Mouse (Mus musculus): ENCODE measurements around the gene Gm16513. TPM values are rescaled to one million over a fixed set of nuclear protein-coding genes. Genes with fewer than 3 reads are reported as not detected.
"Not testable (repeated sequence)": the region's sequence is repeated elsewhere in the genome, so short reads cannot be mapped to it uniquely, and the experiment has no call there.

Gene Gm16513
- polyA plus RNA-seq (2016; fragmentation: Nextera tagmentation; extraction: Ambion mirVana), result not detected in 2 replicates

DNA sequence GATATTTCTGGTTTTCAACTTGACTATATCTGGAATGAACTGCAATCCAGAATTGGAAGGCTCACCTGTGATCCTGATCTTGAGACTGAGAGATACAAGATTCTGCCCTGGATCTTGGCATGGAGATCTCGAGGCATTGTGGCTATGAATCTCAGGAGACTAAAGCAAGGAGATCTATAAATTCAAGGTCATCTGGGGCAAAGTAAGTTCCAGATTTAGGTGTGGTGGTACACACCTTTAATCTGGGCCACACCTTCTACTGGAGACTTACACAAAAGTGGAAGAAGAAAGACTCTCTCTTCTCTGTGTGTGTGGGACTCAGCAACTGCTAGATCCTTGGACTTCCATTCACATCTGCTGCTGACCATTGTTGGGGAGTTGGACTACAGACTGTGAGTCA lies at the start of gene Gm16513:
TSS of gene Gm16513 (plus strand) at position 301 of the 400 bp plus-strand sequence.
- not testable (repeated sequence) for H3K4me1 ChIP-seq; H3K4me3 ChIP-seq; H3K36me3 ChIP-seq; H3K4me2 ChIP-seq (replicated peaks); ATAC-seq (ENCODE audit: insufficient number of reproducible peaks, insufficient read depth, low FRiP score, low TSS enrichment); H3K27me3 ChIP-seq; H3K9ac ChIP-seq; H3K27ac ChIP-seq; H3K9me3 ChIP-seq
- no CpG with 5 or more reads among the region's 1 CpGs for WGBS

Other genes starting within 250 kb of the Gm16513 start
- not detected in 2 replicates for gene Gm6367, start 194.0 kb upstream of the Gm16513 start, polyA plus RNA-seq (2016; fragmentation: Nextera tagmentation; extraction: Ambion mirVana)
- not detected in 2 replicates for gene Gm7942, start 75.7 kb upstream of the Gm16513 start, polyA plus RNA-seq (2016; fragmentation: Nextera tagmentation; extraction: Ambion mirVana)
- gene Gm10424, start 90.1 kb downstream of the Gm16513 start, polyA plus RNA-seq (2016; fragmentation: Nextera tagmentation; extraction: Ambion mirVana), result not detected in 2 replicates
- not detected in 2 replicates for gene Gm3259, start 123.3 kb downstream of the Gm16513 start, polyA plus RNA-seq (2016; fragmentation: Nextera tagmentation; extraction: Ambion mirVana)

Measured in embryonic facial prominence, embryonic 12.5 days (tissue).